Mouse (Mus musculus) cortical plate, adult 2 months (tissue): Measurements from ENCODE around the gene Nphs1. TPM values are rescaled to one million over a fixed set of nuclear protein-coding genes. Genes with fewer than 3 reads are reported as not detected.
"Not testable (repeated sequence)": the region's sequence is repeated elsewhere in the genome, so short reads cannot be mapped to it uniquely, and the experiment has no call there.

Source experiments
- H3K27ac ChIP-seq: fragments of 200-500 bp; 2 replicates; pipeline ENCODE4 v1.5.1; 2012; ENCODE audit warnings: low read length, control low read depth, inconsistent platforms; ENCODE audit not compliant: insufficient read depth
- H3K4me1 ChIP-seq: fragments of 200-500 bp; 2 replicates; pipeline ENCODE4 v1.6.1; 2011; ENCODE audit warnings: low read length; ENCODE audit not compliant: control insufficient read depth, insufficient read depth
- H3K4me3 ChIP-seq: fragments of 200-500 bp; 2 replicates; pipeline ENCODE4 v1.5.1; 2011; ENCODE audit warnings: mild to moderate bottlenecking, low read length, control low read depth; ENCODE audit not compliant: insufficient read depth
- CTCF ChIP-seq: fragments of 200-500 bp; IDR thresholded peaks from 2 replicates; pipeline ENCODE4 v1.5.1; 2011; ENCODE audit warnings: mild to moderate bottlenecking, control low read depth, low read length; ENCODE audit not compliant: insufficient read depth; ENCODE audit errors: extremely low read depth
- POLR2A ChIP-seq: fragments of 200-500 bp; IDR thresholded peaks from 2 replicates; pipeline ENCODE4 v1.6.1; 2011; ENCODE audit warnings: mild to moderate bottlenecking, low read length, control low read depth; ENCODE audit not compliant: insufficient read depth; ENCODE audit errors: extremely low read depth
- polyA plus RNA-seq: library from polyadenylated mRNA; depleted of rRNA; stranded (reverse); fragments of >200 nt; gene quantifications from 2 replicates; pipeline ENCODE4 v1.2.3, GENCODE M21; 2012

The Nphs1 gene
- polyA plus RNA-seq, 1 experiment, result 1.4 TPM

DNA sequence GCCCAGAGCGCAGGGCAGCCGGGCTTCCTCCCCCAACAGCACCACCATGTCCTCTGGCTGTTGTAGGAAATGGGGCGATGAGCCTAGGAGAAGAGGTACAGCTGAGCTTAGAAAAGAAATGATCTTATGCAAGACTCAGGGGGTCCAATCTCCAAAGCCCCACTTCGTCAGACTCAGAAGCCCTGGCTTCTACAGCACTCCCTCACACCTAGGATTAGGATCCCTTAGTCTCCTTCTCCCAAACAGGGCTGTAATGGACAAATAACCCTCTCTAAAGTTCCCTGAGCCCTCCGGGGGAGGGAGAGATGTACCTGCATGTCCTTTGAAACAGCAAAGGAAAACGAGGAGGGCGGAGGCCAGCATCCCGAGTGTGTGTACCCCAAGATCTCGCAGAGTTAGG lies 1.6 kb upstream of the Nphs1 start:
- TF ChIP-seq CTCF (no peak), POLR2A (no peak)
- H3K27ac ChIP-seq, result no peak overlapping the region

DNA sequence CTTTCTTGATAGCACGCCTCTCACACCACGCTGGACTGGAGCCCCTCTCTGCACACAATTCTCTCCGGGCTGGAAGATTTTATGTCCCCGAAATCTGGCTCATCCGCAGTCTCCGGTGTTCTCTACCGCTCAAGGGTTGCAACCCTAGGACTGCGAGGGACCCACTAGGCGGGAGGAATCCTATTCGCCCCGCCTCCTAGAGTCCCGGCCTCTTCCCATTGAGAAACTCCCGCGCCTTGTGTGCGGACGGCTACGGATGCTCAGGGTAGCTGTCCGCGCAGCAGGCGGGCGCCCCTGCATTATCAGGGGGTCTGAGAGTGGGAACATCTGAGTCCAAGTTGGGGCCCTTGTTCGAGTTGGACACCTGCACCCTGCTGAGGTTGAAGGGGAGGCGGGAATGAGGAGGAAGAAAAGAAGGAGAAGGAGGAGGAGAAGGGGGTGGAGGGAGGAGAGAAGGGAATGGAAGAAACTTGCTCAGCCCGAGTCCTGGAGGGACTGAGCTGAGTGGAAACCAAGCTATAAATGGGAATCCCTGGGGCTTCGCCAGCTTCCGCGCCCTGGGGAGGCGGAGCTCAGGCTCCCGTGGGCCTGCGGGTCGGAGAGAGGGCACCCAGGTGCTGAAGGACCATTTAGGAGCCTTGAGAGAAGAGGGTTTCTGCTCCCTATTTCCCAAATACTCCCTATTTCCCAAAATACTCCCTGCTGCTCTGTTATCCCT lies 1.0 kb upstream of the Nphs1 start:
- Histone ChIP-seq H3K4me1 (no peaks in the 10 kb centered on the region), H3K27ac (no peak overlapping the region), H3K4me3 (peak overlapping the region; percentile 16)
- no peak for TF ChIP-seq POLR2A
- no peak for TF ChIP-seq CTCF

More for the DNA sequence above, 1.6 kb upstream of the Nphs1 start:
- Histone ChIP-seq H3K4me1 (no peaks in the 10 kb centered on the region), H3K4me3 (peak overlapping the region; percentile 16)

DNA sequence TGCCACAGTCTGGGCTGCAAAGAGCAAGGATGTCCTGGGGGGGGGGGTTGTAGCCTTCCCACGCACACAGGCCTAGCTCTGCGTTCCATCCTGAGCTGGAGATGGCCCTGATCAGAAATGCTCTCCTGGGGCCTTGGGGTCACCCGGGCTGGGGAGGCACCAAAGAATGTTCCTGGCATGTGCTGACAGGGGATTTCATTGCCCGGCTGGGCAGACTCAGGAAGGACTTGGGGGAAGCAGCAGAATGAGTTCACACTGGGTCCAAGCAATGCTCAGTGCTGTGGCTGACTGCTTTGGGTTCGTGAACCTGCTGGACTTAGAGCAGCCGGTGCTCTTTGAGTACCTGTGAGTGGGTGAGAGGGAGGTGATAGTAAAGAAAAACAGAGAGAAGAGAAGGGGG lies 1.4 kb downstream of the Nphs1 start:
- Histone ChIP-seq H3K4me3 (no peak overlapping the region), H3K4me1 (no peaks in the 10 kb centered on the region), H3K27ac (no peak overlapping the region)
- TF ChIP-seq CTCF (no peak), POLR2A (no peak)

DNA sequence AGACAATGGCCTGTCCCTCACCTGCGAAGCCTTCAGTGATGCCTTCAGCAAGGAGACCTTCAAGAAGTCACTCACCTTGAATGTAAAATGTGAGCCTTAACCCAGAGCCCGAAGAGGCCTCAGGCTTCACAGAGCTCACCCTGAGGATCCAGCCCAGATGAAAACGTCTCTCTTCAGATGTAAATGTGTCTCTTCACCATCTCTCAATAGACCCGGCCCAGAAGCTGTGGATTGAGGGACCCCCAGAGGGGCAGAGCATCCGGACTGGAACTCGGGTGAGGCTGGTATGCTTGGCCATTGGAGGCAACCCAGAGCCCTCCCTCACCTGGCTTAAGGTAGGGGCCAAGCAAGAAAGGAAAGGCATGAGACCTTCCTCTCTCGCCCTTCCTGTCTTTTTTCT lies 5.5 kb downstream of the Nphs1 start:
- H3K4me1 ChIP-seq, result no peaks in the 10 kb centered on the region
- no peak for TF ChIP-seq POLR2A
- TF ChIP-seq CTCF, result no peak
- H3K4me3 ChIP-seq, result no peak overlapping the region
- no peak overlapping the region for H3K27ac ChIP-seq

DNA sequence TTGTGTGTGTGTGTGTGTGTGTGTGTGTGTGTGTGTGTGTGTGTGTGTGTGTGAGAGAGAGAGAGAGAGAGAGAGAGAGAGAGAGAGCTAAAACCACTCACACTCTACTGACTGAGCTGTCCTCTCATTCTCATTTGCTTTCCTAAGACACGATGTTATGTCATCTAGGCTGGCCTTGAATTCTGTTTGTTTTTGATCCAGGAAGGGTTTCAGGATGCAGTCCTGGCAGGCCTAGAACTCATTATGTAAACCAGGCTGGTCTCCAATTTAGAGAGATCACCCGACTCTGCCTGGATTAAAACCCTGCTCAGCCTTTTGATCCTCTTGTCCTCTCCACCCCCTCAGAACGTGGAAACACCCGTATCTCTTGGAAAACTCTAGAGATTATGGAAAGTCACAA lies 5.9 kb downstream of the Nphs1 start:
- no peak for TF ChIP-seq POLR2A
- no peak for TF ChIP-seq CTCF
- H3K4me1 ChIP-seq, result no peaks in the 10 kb centered on the region
- H3K4me3 ChIP-seq, result no peak overlapping the region
- no peak overlapping the region for H3K27ac ChIP-seq

DNA sequence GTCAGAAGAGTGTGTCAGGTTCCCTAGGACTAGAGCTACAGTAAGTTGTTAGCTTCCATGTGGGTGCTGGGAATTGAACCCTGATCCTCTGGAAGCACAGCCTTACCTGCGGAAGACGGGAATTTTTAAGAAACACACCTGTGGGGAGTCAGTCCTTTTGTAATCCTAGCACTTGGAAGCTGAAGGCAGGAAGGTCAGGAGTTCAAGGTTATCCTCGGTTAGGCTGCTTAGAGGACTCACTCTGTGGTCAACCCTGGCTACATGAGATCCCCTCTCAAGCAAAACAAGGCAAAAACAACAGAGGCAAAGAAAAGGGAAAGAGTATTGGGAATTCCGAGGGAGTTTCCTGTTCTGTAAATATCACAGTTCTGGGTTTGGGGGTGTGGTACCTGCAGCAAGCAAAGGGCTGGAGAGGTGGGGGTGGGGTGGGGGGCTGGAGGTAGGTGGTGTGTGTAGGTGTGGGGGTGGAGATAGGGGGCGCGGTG lies 6.7 kb downstream of the Nphs1 start:
- Histone ChIP-seq H3K4me1 (no peaks in the 10 kb centered on the region), H3K27ac (no peak overlapping the region), H3K4me3 (no peak overlapping the region)
- TF ChIP-seq CTCF, result no peak
- no peak for TF ChIP-seq POLR2A

DNA sequence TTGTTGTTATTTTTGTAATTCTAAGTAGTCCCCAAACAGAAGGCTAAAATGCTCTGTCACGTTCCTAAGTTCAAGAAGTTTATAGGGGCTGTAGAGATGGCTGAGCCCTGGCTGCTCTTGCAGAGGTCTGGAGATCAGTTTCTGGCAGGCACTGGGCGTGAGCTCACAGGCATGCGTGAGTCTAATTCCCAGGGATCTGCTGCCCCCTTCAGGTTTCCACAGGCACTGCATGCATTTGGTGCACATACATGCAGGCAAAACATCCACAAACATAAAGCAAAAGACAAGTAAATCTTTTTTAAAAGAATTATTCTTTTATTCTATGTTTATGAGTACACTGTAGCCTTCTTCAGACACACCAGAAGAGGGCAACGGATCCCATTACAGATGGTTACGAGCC lies 14.3 kb downstream of the Nphs1 start:
- H3K27ac ChIP-seq, result no peak overlapping the region
- TF ChIP-seq CTCF, result peak; percentile 53
- no peak for TF ChIP-seq POLR2A
- H3K4me1 ChIP-seq, result no peaks in the 10 kb centered on the region
- H3K4me3 ChIP-seq, result no peak overlapping the region

DNA sequence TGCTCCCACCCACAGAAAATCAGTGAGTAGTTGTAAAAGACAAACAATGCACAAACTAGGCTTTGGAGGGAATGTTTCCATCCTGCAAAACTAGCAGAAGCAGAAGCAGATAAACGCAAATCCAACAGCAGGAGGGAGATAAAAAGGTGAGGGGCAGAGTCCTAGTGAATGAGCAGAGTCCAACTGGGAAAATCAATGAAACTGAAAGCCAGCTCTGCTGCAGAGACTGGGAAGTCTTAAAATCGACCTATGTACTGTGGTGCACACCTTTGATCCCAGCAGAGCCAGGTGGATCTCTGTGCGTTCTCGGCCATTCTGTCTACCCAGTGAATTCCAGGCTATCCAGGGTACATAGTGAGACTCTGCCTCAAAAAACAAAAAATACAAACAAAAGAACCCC lies 16.9 kb downstream of the Nphs1 start:
- Histone ChIP-seq H3K4me1 (no peaks in the 10 kb centered on the region; the same call in 1 of the 2 replicates), H3K27ac (no peak overlapping the region), H3K4me3 (no peak overlapping the region)
- TF ChIP-seq POLR2A, result no peak
- TF ChIP-seq CTCF, result no peak

DNA sequence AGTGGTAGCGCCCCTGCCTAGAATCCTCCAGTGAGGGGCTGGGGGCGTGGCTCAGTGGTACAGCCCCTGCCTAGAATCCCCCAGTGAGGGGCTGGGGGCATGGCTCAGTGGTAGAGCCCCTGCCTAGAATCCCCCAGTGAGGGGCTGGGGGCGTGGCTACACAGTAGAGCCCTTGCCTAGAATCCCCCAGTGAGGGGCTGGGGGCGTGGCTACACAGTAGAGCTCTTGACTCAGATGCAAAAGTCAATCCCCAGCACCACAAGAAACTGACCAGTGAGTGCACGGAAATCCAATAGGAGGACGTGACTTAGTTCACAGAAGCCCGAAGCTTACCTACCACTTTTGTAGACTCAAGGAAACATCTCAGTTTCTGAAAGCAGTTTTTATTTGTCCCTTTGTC lies 18.0 kb downstream of the Nphs1 start:
- H3K4me1 ChIP-seq, H3K4me3 ChIP-seq, H3K27ac ChIP-seq: not testable (repeated sequence)

DNA sequence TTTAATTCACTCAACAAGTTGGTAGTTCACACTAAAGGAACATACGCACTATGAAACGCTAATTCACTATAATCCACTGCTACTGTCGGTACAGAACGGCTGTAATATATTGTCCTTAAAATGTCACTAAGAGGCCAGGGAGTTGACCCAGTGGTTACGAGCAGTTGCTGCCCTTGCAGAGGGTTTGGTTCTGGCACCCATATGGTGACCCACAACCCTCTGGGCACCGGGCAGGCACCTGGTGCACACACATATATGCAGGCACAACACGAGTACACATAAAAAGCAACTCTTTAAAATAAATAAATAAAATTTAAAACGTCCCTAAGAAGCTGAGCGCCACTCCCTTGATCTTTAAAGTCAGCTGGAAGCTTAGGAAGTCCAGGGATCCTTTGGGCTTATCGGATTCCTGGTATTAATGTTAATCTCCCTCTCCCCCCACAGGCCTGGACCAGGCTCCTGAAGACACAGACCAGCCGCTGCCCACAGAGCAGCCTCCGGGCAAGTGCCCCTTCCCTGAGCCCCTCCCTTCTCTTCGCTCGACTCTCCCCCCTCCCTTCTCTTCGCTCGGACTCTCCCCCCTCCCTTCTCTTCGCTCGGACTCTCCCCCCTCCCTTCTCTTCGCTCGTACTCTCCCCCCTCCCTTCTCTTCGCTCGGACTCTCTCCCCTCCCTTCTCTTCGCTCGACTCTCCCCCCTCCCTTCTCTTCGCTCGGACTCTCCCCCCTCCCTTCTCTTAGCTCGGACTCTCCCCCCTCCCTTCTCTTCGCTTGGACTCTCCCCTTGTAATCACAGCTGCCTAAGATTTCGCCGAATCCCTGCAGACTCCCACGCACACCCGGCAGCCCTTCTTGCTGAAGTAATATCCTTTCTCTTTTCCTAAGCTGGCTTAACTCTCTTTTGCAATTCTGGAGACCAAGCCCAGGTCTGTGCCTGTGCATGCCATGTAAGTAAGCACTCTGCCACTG lies 19.6 kb downstream of the Nphs1 start:
- Histone ChIP-seq H3K4me3 (peak overlapping the region; percentile 6), H3K27ac (no peak overlapping the region), H3K4me1 (no peaks in the 10 kb centered on the region; the same call in 1 of the 2 replicates)
- TF ChIP-seq CTCF, result no peak
- no peak for TF ChIP-seq POLR2A
